Mouse (Mus musculus): ENCODE data around the gene Nup210.
A peak's percentile ranks its signal among the peaks of the same experiment; 100 is the strongest.
"Not testable (repeated sequence)": the region's sequence is repeated elsewhere in the genome, so short reads cannot be mapped to it uniquely, and the experiment has no call there.

Gene Nup210

DNA sequence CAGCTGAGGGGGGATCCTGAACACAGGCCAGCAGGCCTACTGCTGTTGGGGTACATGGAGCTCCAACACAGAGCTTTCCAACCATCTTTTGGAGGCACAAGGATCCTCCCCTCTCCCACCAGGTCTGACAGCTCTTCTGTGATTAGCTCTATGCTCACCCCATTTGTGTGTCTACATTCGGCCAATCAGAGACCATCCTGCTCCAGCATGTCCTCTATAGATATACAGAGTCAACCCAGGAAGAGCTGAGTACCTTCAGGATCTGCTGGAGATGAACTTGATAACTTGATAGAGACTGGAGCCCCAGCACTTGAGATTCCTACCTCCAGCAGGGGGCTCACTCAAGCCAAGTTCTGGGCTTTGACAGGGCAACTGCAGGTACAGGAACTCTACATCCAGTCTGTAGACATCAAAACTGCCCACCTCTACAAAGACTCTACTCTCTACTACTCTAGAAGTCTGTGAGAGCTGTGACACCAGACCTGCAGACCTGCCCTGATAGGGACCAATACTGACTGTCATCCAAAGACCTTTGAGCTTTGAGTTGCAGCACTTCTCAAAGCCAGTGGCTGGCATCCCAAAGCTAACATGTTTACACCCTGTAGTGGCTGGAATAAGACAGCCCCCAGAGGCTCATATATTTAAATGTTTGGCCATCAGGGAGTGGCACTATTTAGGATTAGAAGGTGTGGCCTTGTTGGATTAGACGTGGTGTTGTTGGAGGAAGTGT lies 11.1 kb downstream of the Nup210 start:
- no peak for DNase-seq (ENCODE audit: extremely low spot score, low read depth, low spot score)

GRCm38 (mm10) chr6:91104765-91105399 lies 11.7 kb downstream of the Nup210 start:
- DNase-seq (ENCODE audit: extremely low spot score, low read depth, low spot score) = peak; percentile 50

GRCm38 (mm10) chr6:91103421-91103820 lies 13.2 kb downstream of the Nup210 start:
- not testable (repeated sequence) for DNase-seq (ENCODE audit: extremely low spot score, low read depth, low spot score)

DNA sequence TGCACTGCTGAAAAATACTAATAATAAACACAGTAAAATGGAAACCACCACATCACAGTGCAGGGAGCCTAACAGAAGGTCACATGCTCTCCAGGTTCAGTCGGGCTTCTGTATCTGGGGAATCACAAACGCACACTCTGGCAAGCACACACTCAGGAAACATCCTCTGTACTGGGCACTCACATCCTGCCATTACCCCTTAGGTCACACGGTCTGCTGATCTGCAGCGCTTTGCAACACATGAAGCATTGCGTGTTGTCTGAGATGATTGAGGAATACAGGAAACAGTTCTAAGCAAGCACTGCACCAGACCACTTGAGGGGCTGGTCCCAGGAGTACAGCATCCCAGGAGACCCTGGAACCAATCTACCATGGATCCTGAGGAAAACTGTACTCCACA lies 16.0 kb downstream of the Nup210 start:
- DNase-seq (ENCODE audit: extremely low spot score, low read depth, low spot score) = no peak

DNA sequence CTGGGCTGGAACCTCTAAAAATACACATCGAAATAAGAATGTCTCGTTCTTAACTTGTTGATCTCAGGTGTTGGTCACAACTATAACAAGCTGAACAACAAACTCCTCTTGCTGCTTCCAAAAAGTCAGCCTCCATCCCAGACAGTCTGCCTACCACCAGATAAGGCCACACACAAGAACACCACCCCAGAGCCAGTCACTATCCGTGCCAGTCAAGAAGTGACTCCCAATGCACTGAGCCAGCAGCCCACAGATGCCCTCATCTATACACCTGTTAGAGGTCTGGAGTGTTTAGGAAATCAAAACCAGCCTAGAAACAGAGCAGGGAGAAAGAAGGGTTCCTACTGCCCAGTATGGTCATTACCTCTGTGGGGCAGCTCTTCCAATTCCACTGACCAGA lies 18.8 kb downstream of the Nup210 start:
- DNase-seq (ENCODE audit: extremely low spot score, low read depth, low spot score) = no peak

DNA sequence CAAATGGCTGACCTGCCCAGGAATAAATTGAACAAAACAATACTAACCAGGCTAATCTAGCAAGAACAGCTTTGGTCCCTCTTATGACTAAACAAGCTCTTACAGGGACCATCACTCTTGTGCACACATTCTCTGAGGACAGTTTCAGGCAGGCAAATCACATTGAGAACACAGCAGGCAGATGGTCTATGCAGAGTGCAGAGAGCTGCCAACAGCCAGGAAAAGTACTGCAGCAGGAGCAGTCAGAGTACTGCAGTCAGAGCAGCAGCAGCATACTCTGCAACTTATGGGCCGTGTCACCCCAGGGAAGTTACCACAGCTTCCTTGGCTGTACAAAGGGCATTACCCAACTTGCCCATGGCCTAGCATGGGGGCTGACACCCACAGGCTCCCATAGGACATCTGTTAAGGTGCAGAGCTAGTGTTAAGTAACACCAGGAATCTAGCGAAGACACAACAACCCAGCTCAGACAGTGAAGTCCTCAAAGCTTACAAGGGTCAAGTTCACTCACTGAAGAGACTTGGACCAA lies 21.5 kb downstream of the Nup210 start:
- DNase-seq (ENCODE audit: extremely low spot score, low read depth, low spot score) = no peak

GRCm38 (mm10) chr6:91092216-91092899 lies 24.3 kb downstream of the Nup210 start:
- DNase-seq (ENCODE audit: extremely low spot score, low read depth, low spot score) = no peak

DNA sequence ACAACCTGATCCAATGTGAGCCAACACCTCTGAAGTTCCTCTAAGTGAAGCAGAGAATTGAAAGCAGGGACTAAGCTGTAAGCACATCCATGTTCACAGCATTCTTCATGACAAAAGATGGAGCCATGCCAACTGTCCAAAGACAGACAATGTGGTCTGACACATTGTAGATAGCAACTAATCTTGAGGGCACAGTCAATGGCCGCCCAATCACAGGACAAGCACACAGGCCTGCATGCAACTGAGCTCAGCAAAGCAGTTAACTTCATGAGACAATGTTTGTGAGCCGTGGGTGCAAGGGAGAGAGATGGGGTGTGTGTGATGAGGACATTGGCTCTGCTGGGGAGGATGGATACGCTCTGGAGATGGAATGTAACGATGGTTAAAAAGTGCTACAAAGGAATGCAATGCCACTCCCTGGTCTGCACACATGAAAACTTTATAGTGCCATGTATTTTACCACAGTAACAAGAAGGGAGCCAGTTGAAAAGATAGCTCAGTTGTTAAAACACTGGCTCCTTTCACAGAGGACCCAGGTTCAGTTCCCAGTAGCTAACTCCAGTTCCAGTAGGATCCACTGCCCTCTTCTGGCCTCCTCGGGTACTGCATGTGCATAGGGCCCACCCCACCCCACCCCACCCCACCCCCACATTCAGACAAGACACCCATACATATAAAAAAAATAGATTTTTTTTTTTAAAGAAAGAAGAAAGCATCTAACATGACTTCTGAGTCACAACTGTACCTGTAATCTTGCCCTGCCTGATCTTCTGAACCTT lies 31.3 kb downstream of the Nup210 start:
- DNase-seq (ENCODE audit: extremely low spot score, low read depth, low spot score) = no peak

DNA sequence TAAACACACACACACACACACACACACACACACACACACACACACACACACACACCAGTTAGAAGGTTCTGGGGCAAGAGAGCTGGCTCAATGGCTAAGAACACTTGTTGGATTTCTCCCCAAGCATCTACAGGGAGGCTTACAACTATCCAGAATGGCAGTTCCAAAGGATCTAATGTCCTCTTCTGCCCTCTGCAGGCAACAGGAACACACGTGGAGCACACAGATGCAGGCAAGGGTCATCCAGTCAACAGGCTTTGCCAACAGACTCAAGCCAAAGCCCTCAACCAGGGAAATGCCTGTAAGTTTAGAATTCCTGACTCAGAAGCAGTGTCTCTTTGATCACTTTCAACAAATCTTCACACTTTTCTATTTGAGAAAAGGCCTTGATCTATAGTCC lies 36.6 kb downstream of the Nup210 start:
- no peak for DNase-seq (ENCODE audit: extremely low spot score, low read depth, low spot score)

DNA sequence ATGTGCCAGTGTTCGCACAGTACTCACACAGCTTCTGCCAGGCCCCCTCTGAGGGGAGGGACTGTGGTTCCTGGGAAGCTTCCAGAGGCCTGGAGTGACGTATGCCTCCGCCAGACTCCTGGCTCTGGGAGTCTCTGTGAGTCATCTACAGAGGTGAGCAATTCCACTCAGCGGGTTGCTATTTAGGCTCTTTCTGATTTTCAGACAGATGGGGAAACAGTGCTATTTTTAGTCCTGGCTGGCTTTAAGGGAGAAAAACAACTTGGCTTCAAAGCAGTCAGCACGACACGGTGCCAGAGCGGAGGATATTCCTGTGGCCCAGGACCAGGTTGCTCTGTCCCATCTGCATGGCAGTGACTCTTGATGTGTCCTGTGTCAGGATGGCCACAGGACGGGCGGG lies 40.4 kb downstream of the Nup210 start:
- no peak for DNase-seq (ENCODE audit: extremely low spot score, low read depth, low spot score)

DNA sequence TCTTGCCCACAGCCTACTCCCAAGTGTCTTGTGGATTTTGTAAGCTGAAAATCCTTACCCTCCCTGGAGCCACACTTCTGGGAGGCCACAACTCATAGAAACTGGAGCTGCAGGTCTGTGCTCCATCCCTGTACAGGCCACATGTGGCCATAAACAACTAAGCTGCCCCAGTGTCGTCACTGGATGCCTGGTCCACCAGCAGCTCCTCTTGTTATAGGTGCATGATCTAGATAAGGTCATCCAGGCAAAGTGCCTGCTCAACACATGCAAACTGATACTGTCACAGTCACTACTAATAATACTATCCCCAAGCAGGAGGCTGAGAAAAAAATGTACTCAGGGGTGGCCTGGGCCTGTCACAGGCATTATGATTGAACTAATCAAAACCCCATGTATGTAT lies 48.1 kb downstream of the Nup210 start:
- DNase-seq (ENCODE audit: extremely low spot score, low read depth, low spot score) = no peak

GRCm38 (mm10) chr6:91067048-91067447 lies 49.6 kb downstream of the Nup210 start:
- no peak for DNase-seq (ENCODE audit: extremely low spot score, low read depth, low spot score)

GRCm38 (mm10) chr6:91061296-91061695 lies 55.3 kb downstream of the Nup210 start:
- DNase-seq (ENCODE audit: extremely low spot score, low read depth, low spot score) = no peak

DNA sequence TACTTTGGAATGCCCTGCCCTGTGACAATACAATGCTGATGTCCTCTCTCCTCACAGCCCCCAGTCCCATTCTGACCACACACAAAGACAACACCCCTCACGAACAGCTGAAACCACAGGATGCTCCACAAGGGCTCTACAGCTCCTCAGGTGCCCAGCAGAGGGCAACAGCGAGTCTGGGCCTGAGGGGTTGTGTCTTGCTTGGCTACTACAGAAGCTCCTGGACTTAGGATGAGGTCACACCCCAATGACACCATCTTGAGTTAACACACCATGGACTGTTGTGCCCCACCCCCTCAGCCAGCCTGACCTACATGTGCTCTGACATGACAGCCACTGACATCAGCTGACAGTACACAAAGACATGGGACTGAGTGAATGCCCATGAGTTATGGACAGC lies 56.9 kb downstream of the Nup210 start:
- DNase-seq (ENCODE audit: extremely low spot score, low read depth, low spot score) = no peak

DNA sequence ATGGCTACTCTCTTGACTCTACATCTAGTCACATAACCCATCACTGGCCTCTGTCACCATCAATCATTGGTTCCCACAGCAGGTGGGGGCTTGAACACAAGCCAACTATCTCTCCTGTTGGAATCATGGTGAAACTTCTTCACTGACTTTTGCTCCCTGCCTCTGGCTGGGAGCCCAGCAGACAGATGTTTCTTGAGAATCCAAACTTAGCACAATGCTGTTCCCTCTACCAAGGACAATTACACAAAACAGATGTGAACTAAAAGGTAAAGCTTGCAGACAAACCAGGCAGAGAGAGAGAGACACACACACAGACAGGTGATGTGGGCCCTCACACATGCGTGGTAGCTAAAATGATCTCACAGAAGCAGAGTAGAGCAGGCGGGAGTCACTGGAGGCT lies 58.6 kb downstream of the Nup210 start:
- no peak for DNase-seq (ENCODE audit: extremely low spot score, low read depth, low spot score)

DNA sequence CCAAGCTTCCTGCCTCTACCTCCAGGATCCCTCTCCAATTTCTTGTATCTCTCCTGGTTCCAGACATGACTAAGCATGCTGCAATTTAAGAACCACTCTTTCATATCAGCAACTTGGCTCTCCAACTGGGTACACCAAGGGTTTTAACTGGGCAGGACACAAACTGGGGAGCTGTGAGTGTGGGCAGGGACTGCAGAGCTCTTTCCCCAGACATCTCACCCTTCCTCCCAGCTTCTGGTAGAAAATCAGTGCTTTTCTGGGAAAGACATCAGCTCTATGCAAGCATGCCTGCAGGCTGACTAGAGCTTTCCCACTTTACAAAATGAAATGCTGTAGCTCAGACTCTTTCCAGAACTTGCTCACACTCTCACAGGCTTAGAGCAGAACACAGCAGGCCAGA lies 60.3 kb downstream of the Nup210 start:
- no peak for DNase-seq (ENCODE audit: extremely low spot score, low read depth, low spot score)

GRCm38 (mm10) chr6:91052572-91052971 lies 64.1 kb downstream of the Nup210 start:
- no peak for DNase-seq (ENCODE audit: extremely low spot score, low read depth, low spot score)

GRCm38 (mm10) chr6:91048019-91048418 lies 68.6 kb downstream of the Nup210 start:
- DNase-seq (ENCODE audit: extremely low spot score, low read depth, low spot score) = no peak

DNA sequence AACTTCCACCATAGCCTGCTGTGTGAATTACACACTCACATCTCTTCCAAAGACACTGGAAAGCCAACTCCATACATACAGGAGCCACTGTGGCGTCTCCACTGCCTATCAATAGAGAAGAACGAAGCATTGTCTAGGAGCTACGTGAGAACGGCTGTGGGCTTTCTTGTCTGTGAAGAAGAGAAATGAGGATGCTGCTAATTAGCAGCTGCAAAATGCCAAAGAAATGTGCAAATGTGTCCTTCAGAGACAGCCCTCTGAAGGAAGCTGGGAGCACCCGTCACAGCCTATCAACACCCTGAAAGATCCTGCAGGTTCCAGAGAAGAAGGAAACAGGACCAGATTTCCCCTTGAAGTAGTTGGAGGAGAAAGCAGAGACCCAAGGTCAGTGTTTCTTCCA lies 69.2 kb downstream of the Nup210 start:
- DNase-seq (ENCODE audit: extremely low spot score, low read depth, low spot score) = no peak

GRCm38 (mm10) chr6:91046184-91046583 lies 70.4 kb downstream of the Nup210 start:
- DNase-seq (ENCODE audit: extremely low spot score, low read depth, low spot score) = no peak

GRCm38 (mm10) chr6:91044628-91045331 lies 71.8 kb downstream of the Nup210 start:
- DNase-seq (ENCODE audit: extremely low spot score, low read depth, low spot score) = no peak
